Mouse (Mus musculus) thymus, adult 18-20 months (tissue): ENCODE results near the gene Ecm1.

Experiments used
- DNase-seq, 2 experiments: peaks; one replicate each; pipeline ENCODE4 v3.0.0; 2022; ENCODE audit warnings: mixed read lengths in 2 of 2

The Ecm1 gene

DNA sequence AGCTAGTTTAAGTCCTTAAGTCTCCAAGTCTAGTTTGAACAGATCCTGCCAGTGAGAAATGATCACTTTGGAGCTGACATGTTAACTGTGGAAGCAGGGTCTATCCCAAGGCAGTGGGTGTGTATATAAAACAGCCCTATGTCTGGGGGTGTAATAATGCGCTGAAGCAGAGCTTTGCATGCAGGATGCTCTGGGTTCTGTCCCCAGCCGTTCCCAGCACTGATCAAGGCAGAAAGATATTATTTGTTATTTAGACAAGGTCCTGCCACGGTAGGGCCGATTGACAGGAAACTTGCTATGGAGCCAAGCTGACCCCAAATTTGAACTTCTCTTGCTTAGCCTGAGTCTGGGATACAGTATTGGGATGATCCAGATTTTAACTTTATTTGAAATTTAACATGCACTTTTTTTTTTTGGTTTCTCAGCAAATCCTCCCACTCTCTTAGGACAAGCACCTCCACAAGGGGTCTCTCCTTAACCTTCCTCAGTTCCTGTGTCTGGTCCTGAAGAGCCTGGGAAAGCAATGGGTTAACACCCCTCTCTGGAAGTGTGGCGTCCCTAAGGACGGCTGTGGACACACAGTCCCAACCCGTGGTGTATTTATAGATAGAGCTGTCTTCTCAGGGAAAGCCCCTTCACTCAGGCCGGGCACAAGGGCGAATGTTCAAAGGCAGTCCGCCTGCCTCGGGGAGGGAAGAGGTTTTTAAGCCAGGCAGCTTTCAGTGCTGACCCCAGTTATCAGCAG is 50.0 kb downstream of the Ecm1 start:
- no peak for DNase-seq

DNA sequence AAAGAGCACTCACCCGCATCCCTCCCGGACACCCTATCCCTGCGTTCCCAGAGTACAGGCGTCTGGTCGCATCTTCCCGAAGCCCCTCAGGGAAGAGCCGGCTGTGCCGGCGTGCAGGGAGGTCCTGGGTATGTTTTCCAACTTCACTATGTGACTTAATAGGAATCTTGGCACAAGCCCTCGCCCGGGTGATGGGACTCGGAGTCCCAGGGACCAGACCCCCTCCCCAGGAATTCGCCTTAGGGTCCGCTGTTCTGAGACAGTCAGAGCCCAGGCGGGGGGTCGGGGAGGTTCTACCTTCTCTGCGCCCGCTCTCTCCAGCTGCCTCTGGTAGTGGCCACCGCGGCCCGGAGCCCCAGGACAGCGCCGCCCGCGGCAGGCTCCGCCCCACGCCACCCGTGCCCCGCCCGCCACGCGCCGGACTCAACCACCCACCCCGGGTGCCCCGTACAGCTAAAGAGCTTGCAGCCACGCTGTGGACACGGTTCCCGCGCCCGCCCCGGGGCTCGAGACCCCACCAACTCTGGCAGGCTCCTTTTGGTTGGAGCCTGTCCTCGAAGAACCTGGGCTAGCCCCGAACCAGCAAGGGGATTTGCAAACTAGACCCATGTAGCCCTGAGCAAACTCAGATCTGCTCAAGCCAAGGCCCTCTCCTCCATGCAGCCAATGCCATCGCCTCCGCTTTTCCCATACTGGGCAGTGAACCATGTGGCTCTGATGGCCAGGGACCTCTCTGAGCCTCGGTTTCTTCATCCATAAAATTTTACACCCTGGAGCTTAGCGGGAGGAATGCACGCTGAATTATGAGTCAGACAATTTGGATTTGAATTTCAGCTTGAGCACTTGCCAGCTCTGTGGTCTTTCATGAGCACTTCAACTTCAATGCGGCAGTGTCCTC is 51.6 kb downstream of the Ecm1 start, which contains the start of gene Adamtsl4:
Adamtsl4 (minus strand) TSS at position 394 of the 898 bp plus-strand sequence.
- no peak for DNase-seq

DNA sequence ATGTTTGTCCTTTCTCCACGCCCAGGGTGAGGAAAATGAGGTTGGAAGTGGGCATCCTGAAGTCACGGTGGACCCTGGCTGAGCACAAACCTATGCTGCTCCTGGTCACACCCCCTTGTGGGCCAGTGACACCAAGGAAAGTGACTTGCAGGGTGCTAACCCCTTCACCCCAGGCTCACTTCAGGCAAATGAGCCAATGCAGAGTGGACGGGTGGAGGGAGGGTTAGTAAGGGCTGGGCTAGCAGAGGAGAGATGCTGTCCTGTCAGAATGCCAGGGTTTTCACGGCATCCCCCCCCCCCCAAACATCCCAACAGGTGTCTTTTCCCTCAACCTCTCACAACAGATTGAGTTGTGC is 52.2 kb downstream of the Ecm1 start:
- DNase-seq: no peak

DNA sequence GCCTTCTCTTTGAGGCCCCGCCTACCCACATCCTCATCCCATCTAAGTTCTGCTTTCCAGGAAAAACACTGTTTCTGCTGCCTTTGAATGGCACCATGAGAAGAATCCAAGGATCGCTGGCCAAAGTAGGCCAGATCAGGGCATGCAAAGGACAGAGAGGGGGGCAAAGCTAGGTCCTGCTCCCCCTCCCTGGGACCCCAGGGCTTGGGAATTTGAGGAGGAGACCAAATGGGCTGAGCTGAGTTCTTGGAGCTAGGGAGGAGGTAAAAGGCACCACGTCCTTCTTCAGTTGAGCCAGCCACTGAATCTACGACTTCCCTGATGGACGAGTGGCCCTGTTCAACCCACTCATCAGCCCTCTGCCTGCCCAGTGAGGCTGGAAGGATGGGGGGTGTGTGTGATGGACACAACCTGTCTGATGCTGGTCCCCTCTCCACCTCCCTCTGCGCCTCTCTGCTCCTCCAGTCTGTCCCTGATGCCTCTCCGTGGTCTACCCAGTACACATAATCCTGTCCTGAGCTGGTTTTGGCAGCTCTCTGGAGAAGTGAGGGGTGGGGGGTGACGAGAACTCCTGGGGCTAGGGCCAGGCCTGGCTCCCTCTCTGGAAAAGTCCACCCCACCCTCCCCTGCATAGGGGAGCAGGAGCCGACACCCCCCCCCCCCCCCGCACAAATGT is 52.7 kb downstream of the Ecm1 start:
- no peak for DNase-seq

DNA sequence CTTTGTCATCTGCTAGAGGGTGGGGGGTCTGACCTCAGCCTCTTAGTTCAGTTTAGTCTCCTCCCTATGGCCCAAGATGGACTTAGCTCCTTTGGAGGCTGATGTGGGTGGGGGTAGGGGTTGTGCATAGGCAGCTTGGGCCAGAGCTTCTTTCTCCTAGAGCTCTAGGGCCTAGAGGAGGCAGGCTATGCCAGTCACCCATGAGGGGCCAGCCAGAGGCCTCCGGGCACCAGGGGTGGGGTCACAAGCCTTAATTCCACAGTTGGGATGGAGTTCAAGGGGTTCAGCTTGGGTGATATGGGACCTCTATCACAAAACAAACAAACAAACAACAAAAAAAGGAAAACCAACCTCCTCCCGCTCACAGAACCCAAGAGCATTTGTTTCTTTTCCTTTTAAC is 53.7 kb downstream of the Ecm1 start:
- DNase-seq: no peak

DNA sequence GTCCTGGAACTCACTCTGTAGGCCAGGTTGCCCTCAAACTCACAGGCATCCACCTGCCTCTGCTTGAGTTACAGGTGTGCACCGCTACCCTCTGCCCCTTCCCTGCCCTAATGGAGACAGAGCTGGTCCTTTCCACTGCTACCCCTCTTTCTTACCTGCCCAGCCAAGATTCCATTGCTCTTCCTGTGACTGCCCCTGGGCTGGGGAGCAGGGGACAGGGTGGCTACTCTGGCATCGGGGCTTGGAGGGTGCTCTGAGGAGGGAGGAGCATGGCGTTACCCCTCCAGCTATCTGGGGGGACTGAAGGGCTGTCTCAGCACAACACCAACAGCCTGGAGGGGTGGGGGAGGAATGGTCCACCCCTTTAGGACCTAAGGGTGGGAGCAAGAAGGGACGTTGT is 54.1 kb downstream of the Ecm1 start:
- DNase-seq: no peak

DNA sequence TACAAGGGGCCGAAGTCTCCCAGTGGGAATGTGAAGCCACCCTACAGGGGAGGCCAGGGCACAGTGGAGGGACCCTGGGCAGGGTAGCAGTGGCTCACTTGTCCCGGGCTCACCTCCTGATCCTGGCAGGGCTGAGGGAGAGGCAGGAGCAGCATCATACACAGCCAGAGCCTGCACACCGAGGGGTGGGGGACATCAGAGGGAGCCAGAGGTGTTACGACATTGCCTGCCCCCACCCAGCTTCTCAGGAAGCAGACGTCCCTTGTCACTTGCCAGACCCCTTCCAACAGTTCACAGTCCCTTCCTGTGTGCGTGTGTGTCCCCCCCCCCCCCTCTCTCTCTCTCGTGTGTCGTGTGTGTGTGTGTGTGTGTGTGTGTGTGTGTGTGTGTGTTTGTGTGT is 54.5 kb downstream of the Ecm1 start:
- no peak for DNase-seq
